Mouse (Mus musculus) small intestine, adult 2 months (tissue): ENCODE data around the gene Btn2a2.

ENCODE experiments used
- CTCF ChIP-seq: fragments of 200-500 bp; IDR thresholded peaks from 2 replicates; pipeline ENCODE4 v1.5.1; 2012; ENCODE audit warnings: low read depth, mild to moderate bottlenecking, control low read depth, inconsistent platforms, low read length, moderate library complexity, mixed read lengths; ENCODE audit not compliant: insufficient replicate concordance, insufficient read length; ENCODE audit errors: extremely low read depth
- POLR2A ChIP-seq: fragments of 200-500 bp; IDR thresholded peaks from 2 replicates; pipeline ENCODE4 v1.6.1; 2012; ENCODE audit warnings: low read depth, mild to moderate bottlenecking, control low read depth, inconsistent platforms, low read length, moderate library complexity

- no peak for TF ChIP-seq CTCF
- no peak for TF ChIP-seq POLR2A
These were observed 12.9 kb upstream of the Btn2a2 start for GRCm38 (mm10) chr13:23501511-23501910.
